Mouse (Mus musculus): ENCODE measurements around the gene Gm39653.
"Not testable (repeated sequence)": the region's sequence is repeated elsewhere in the genome, so short reads cannot be mapped to it uniquely, and the experiment has no call there.

The Gm39653 gene

GRCm38 (mm10) chr1:63615668-63616067, at the start of gene Gm39653:
Gm39653 (plus strand) TSS chr1:63615968.
- DNase-seq (ENCODE audit: low read depth, low spot score) = no peak

- DNase-seq (ENCODE audit: low read depth, low spot score) = no peak
Observed at GRCm38 (mm10) chr1:63566501-63566900, 49.3 kb upstream of the Gm39653 start.

DNA sequence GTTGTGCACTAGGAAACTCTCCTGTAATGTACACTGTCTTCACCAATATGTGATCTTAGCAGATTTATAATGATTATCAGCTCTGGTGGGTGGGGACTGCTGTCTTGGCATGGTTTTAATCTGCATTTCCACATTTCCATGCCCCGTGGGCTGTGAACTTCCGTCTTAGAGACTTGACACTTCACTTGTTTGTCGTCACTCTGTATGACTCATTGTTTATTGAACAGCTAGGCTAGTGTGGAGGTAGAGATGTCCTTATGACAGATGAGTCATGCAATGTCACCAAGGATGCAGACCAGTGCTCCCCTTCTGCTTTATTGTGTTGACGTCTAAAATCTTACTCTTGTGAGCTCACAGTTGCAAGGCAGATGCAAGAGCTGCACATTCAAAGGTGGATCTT, 48.7 kb upstream of the Gm39653 start:
- no peak for DNase-seq (ENCODE audit: low read depth, low spot score)

DNA sequence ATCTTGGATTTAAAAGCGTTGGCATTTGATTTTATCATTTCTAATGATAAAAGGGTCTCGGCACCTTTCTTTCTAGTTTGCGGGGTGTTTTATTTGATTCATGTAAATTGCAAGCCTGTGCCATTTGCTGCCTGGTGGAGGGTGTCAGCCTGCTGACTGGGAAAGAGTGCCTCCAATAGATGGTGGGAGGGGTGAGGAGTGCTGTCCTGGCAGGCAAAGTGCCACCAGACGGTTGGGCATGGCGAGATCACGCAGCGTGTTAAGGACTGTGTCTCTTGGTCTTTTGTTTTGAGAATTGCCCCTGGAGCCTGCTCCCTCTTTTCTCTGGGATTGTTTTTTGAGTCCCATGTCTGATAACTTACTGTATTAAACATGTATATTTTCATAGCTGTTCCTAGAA, 43.5 kb upstream of the Gm39653 start:
- no peak for DNase-seq (ENCODE audit: low read depth, low spot score)

DNA sequence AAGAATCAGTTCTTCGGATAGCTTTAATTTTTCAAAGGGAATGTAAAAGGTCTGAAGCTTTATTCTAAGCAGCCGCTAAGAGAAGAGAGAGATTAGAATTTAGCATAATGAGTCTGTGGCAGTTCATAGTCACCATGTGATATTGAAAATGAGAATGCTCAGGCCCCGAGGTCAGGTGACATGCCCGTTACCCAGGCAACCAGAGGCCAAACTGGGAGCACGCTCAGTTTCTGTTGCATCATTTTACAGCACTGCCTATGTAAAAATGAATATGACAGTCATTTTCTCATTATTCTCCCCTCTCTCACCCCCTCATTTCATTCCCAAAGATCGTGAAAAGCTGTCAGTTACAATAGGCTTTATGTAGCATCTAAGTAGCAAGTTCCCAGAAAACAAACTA, 42.3 kb upstream of the Gm39653 start:
- DNase-seq (ENCODE audit: low read depth, low spot score) = no peak

DNA sequence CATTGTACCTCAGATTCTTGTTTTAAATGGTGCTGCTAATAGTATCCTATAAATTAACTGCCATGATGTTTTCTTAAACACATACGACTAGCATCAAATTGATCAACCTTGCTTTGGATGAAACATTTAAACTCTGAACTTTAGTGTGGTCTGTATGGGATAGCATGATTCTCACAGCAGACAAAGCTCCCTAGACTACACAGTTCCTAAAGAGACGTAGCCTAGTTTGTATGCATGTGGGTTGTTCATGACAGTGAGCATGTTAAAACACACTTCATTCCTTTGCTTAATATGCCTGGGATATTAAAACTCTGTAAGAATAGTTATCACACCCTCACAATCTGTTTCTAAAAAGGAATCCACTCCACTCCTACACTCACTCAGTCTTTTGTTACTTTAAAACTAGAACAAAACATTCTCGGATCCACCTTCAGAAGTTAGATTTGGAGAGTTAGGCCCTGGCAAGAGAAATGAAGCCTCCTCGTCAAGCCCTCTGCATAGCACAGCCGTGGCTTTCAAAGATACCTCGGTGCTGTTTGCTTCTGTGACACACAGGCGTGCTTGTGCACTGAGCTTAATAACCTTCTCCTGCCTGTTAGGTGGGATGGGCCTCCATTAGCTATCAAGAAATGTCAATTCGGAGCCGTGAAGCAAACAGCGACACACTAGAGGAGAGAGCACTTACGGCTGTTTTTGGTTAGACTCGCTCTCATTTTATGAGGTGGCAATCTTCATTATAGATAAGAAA, 41.7 kb upstream of the Gm39653 start:
- DNase-seq (ENCODE audit: low read depth, low spot score) = no peak

DNA sequence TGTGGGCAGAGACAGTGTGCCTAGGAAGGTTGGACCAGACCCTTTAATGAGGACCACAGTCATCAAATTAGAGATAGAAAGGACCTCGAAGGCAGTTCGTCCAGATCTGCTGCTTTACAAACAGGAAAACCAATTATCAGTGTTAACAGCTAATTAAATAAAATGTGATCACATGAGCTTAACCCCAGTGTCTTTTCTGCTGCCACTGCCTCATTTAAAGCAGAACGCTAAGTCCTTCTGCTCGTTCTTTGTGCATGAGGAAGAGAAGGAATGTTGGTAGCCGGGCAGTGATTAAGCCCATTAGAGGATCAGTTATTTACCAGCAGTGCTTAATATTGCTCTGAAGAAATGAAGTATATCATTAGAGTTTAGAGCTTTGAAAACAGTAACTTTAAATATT, 39.0 kb upstream of the Gm39653 start:
- no peak for DNase-seq (ENCODE audit: low read depth, low spot score)

DNA sequence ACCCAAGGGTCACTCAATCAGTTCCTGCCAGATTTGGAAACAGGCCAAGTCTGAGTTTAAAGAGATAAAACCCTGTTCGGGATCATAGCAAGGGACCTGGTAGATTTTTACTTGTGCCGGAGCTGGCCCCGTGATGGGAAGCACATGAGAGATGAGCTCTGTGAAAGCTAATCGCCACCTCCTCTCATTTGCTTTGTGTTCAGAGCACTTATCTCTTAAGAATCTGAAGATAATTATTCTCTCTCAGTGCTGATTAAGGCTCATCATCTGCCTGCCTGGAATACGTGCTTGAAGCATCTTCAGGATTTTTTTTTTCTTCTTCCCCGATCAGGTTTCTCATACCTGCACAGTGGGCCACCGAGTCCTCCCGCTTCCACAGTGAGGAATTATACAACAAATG, 36.6 kb upstream of the Gm39653 start:
- DNase-seq (ENCODE audit: low read depth, low spot score) = no peak

GRCm38 (mm10) chr1:63586869-63587268, 28.9 kb upstream of the Gm39653 start:
- DNase-seq (ENCODE audit: low read depth, low spot score) = no peak

DNA sequence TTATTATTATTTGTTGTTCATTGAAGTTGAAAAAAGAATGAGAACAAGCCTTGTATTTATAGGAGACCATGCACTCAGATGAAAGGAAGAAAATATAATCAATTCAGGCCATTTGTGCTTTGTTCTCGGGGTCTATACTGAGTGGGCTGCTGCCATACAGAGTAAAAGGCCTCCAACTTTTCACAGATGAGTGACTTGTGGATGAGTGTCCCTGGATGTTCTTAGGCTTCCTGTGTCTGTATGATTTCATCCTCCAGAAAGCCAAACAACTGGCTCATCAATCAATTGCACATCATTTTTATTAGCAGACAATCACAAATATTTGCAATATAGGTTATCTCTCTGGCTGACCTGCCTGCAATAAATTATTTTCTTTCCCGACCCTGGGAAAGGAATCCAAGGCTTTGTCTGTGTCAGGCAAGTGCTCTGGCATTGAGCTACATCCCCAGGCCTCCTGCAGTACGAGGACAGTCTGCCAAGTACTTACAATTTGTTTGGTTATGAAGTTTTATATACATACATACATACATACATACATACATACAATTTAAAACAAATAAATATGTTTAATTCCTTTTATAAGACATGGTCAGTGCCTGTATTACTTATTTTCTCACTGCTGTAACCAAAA, 11.8 kb upstream of the Gm39653 start:
- no peak for DNase-seq (ENCODE audit: low read depth, low spot score)

GRCm38 (mm10) chr1:63609613-63610012, 6.2 kb upstream of the Gm39653 start:
- peak; percentile 59 for DNase-seq (ENCODE audit: low read depth, low spot score)

- DNase-seq (ENCODE audit: low read depth, low spot score) = peak; percentile 71
Observed at GRCm38 (mm10) chr1:63614594-63614993, 1.2 kb upstream of the Gm39653 start.

DNA sequence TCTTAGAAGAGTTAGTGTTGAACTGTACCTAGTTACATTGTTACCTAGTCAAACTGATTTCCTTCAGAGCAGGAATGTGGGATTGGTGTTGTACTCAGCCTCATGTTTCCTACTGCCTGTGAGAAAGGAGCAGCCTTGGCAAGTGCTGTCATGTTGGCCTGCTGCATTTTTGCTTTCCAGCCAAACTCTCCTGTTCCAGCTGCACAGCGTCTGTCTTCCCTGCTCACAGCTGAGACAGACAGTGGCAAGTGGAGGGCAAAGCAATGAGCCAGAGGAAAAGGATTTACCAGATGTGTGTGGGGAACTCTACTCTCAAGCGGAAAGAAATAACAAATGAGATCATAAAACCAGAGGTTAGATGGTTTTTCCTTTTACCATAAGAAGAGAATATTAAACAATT, 12.4 kb downstream of the Gm39653 start:
- DNase-seq (ENCODE audit: low read depth, low spot score) = no peak

DNA sequence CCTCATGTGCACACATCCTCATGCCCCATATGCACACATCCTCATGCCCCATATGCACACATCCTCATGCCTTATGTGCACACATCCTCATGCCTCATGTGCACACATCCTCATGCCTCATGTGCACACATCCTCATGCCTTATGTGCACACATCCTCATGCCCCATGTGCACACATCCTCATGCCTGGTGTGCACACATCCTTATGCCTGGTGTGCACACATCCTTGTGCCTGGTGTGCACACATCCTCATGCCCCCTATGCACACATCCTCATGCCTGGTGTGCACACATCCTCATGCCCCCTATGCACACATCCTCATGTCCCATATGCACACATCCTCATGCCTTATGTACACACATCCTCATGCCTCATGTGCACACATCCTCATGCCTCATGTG, 14.6 kb downstream of the Gm39653 start:
- DNase-seq (ENCODE audit: low read depth, low spot score) = not testable (repeated sequence)

DNA sequence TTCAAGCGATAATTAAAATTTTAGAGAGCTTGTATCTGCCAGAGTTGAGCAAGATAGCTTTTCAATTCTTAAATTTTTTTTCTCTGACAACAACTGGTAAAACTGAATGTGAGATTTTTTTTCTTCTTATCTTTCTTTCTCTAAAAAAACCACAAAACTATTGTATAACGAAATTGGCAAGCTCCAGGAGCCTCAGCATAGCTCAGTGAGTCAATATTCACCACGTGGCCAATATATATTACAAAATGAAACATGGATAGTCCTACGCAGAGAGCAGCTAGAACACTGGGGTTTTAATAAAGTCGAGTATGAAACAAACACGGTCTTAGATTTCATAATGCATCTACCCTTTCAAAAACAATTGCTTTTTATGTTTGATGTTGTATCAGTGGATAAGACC, 24.2 kb downstream of the Gm39653 start:
- no peak for DNase-seq (ENCODE audit: low read depth, low spot score)

- peak; percentile 86 for DNase-seq (ENCODE audit: low read depth, low spot score)
Observed at GRCm38 (mm10) chr1:63658016-63658415, 42.2 kb downstream of the Gm39653 start.

DNA sequence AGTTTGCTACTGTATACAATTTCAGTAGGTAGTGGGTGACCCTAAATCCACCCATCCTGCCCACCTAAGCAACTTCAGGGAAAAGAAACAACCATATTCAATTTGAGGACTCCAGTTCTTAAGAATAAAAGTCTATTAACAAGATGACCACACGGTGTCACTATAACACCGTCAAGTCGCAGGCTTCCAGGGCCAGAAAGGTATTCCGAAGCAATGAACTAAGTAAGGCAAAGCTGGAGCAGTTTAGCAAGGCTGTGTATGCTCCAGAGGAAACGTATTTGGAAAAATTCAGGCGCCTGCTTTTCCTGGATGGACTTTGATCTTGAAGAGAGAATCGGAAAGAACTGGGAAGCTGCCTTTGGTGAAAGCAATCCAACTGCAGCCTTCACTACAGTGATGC, 43.8 kb downstream of the Gm39653 start:
- DNase-seq (ENCODE audit: low read depth, low spot score) = peak; percentile 83

- no peak for DNase-seq (ENCODE audit: low read depth, low spot score)
Observed at GRCm38 (mm10) chr1:63666089-63666488, 50.3 kb downstream of the Gm39653 start.

- peak; percentile 64 for DNase-seq (ENCODE audit: low read depth, low spot score)
Observed at GRCm38 (mm10) chr1:63667201-63667948, 51.6 kb downstream of the Gm39653 start.

DNA sequence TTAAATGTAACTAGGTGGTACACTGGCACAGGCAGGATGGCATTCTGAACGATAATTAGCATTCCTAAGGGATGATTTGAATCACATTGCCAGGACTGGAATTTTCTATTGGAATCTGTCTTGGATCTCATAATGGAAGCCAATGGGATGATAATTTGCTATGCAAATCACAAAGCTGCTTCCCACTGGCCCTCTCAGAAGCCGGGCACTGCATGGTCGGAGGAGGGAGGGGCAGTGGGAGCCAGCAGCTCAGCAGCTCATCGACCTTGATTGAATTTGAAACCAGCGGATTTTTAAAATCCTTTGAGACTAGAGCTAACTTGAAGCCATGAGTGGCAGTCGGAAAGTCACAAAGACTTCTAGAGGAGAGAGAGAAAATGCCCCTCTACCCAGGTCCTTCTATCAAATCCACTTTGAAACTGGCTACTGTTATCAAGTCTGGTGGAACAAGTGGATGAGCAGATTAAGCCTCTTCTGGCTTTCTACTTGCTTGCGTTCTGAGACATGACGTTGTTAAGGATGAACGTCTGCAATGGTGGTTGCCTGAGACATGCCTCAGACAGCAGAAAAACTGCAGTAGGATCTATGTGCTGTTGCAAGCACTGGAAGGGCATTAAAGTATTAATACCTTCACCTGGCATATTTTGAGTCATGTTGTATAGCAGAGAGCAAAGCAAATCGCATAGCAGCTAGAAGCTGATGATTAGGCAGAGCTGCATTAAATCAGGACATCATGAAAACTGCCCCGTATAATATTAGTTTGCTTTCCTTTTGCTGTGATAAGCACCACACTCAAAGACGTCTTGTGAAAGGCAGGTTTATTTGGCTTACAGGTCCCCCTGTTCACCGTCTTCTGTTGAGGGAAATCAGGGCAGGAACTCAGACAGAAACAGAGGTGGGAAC, 52.4 kb downstream of the Gm39653 start:
- DNase-seq (ENCODE audit: low read depth, low spot score) = peak; percentile 61

DNA sequence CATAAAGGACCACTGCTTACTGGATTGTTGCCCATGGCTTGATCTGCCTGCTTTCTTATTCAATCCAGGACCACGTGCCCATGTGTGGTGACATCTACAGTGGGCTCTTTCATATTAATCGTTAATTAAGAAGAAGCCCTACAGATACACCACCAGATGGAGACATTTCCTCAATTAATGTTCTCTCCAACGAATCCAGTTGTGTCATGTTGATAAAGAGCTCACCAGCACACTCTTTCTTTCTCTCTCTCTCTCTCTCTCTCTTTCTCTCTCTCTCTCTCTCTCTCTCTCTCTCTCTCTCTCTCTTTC, 53.0 kb downstream of the Gm39653 start:
- DNase-seq (ENCODE audit: low read depth, low spot score) = peak; percentile 67

Measured in ZHBTc4 (cell line).